Mouse (Mus musculus) left cerebral cortex, adult 11 months (tissue): ENCODE data around the gene Hist1h1d.
"Not testable (repeated sequence)": the region's sequence is repeated elsewhere in the genome, so short reads cannot be mapped to it uniquely, and the experiment has no call there.

Experiments used
- DNase-seq: peaks from one replicate; pipeline ENCODE4 v3.0.0; 2022; ENCODE audit warnings: low spot score

Hist1h1d gene

GRCm38 (mm10) chr13:23591886-23592285 lies 38.8 kb downstream of the Hist1h1d start:
- not testable (repeated sequence) for DNase-seq

DNA sequence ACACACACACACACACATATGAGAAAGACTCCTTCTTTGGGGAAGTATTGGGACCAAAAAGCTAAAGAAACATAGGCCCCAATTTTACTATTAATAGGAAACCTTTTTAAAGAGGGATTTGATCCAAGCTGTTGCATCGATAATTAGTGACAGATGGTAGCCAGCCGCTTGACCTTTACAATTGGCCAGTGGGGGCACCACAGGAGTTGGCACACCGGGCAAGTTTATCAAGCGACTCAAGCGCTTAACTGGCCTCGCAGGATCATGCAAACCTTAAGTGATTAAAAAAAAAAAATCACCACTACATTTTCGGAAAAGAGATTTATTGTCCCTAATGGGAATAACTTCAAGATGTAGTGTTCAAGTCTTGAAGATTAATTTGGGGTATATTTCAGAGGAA lies 39.6 kb downstream of the Hist1h1d start:
- no peak for DNase-seq

DNA sequence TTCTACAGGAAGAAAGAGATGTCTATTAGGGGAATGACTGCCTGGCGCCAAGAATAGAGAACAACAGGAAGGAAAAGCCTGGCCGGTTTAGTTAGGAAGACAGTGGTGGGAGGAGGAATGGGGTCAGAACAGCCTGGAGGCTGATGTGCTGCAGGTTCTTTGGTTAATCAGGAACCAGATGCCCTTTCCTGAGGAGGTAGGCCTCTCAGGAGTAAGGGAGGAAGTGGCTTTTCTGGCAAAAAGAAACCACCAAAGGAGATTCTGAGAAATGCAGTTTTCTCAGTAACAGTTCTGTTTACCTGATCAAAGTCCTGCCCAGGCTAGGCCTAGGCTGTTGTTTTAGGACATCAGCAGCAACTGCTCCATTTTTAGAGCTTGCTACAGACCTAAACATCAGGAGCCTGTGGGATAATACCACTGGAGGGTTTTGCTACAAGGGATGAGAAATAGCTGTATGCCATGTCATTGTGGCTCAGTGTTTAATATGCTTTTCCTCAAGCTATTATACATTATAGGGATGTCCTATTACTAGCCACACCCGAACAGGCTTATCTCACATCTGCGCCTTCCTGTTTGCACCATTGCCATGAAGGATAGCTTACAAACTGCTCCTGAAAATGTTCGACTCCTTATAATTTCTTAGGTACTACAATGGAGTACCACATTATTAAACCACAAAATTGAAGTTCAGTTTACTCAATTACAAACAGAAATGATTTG lies 40.1 kb downstream of the Hist1h1d start:
- DNase-seq: no peak

GRCm38 (mm10) chr13:23595185-23595584 lies 42.1 kb downstream of the Hist1h1d start:
- no peak for DNase-seq

- DNase-seq: no peak
Measured at GRCm38 (mm10) chr13:23595622-23596372, 42.7 kb downstream of the Hist1h1d start.

GRCm38 (mm10) chr13:23597957-23598356 lies 44.9 kb downstream of the Hist1h1d start:
- no peak for DNase-seq

DNA sequence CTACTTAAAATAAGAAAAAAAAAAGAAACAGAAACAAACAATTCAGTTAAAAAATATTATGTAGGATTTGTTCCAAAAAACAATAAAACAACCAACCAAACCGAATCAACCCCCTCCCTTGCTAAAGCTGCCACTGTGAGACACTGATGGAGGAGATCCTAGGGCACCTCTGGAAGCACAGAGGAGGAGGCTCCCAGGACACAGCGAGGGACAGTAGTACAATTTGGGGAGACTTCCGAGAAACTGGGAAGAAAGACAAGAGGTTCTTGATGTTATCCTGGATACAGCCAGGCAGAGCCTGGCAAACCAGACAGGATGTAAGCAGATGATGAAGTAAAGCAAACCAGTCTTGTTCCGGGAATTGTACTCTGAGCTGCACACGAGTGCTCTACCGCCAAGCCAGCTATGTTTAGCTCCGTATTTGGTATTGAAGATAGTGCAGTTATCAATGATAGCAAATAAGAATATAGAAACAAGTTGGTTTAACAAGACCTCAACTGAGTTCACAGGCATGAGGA lies 50.2 kb downstream of the Hist1h1d start:
- no peak for DNase-seq

GRCm38 (mm10) chr13:23604452-23604851 lies 51.4 kb downstream of the Hist1h1d start:
- no peak for DNase-seq

DNA sequence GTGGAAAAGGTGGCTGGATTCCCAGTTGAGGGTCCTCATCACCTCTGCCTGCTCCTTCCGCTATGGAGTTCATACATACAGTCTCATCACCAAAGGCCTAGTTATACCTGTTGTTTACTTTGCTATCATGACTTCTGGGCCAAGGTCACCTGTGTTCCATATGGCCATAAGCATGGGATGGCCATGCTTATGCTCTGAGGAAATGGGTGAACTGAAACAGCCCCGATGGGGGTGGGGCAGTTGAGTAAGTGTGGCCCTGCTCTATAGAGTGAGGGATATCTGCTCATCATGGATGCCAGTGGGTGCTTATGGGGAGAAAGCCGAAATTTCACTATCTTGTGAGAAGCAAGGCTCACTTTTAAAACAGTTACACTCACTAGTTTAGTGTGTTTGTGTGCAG lies 52.0 kb downstream of the Hist1h1d start:
- DNase-seq: no peak

- no peak for DNase-seq
Measured at GRCm38 (mm10) chr13:23609209-23609608, 56.1 kb downstream of the Hist1h1d start.

DNA sequence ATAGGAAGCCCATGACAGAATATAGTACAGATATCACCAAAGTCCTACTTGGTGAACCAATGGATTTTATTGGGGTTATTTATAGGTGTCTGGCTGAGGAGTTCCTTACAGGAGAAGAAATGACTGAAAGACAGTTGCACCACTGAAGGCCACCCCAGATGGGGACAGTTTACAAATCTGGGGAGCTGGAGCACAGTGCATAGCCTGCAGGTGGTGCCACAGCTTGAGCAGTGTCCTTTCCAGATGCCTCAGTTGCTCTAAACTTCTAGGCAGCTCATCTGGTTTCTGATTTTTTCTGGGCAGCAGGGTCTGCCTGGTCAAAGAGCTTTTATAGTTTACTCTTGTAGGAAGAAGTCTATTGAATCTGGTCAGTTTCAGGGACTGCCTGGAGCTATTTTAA lies 56.8 kb downstream of the Hist1h1d start:
- DNase-seq: no peak
